Mouse (Mus musculus) urinary bladder, adult 2 months (tissue): ENCODE measurements at regions not wholly inside any gene's neighbourhood (a gene's known extent, or its start where the extent isn't known, plus 50 kb on each side); places are given as distances from the start of the nearest gene placed in this dataset.

Experiments
- DNase-seq: peaks from one replicate; pipeline ENCODE4 v3.0.0; 2022; ENCODE audit warnings: low spot score

- no peak for DNase-seq
Measured at GRCm38 (mm10) chr13:37468304-37469178, 123.5 kb downstream of the Ly86 start.

- no peak for DNase-seq
Measured at GRCm38 (mm10) chr13:37470230-37470907, 125.4 kb downstream of the Ly86 start.

- DNase-seq = no peak
Measured at GRCm38 (mm10) chr13:37473359-37473758, 128.4 kb downstream of the Ly86 start.

- DNase-seq = no peak
Measured at GRCm38 (mm10) chr13:37475804-37476203, 130.8 kb downstream of the Ly86 start.

GRCm38 (mm10) chr13:37476256-37477053, 131.4 kb downstream of the Ly86 start:
- DNase-seq = no peak

- no peak for DNase-seq
Measured at GRCm38 (mm10) chr13:37477342-37477741, 132.3 kb downstream of the Ly86 start.

GRCm38 (mm10) chr13:37477749-37478548, 132.9 kb downstream of the Ly86 start:
- DNase-seq = no peak

- DNase-seq = no peak
Measured at GRCm38 (mm10) chr13:37479182-37479691, 134.2 kb downstream of the Ly86 start.

GRCm38 (mm10) chr13:37481514-37481913, 136.5 kb downstream of the Ly86 start:
- DNase-seq = no peak

- no peak for DNase-seq
Measured at GRCm38 (mm10) chr13:37482038-37482437, 137.0 kb downstream of the Ly86 start.

- no peak for DNase-seq
Measured at GRCm38 (mm10) chr13:37482589-37482988, 137.6 kb downstream of the Ly86 start.

GRCm38 (mm10) chr13:37483010-37483855, 138.2 kb downstream of the Ly86 start:
- no peak for DNase-seq

GRCm38 (mm10) chr13:37484631-37485030, 139.6 kb downstream of the Ly86 start:
- DNase-seq = no peak

GRCm38 (mm10) chr13:37492115-37493001, 147.3 kb downstream of the Ly86 start:
- DNase-seq = no peak

- DNase-seq = no peak
Measured at GRCm38 (mm10) chr13:37493331-37493730, 148.3 kb downstream of the Ly86 start.

GRCm38 (mm10) chr13:37495272-37495932, 150.4 kb downstream of the Ly86 start:
- DNase-seq = no peak

GRCm38 (mm10) chr13:37497986-37498385, 153.0 kb downstream of the Ly86 start:
- no peak for DNase-seq

GRCm38 (mm10) chr13:37500668-37501286, 155.8 kb downstream of the Ly86 start:
- no peak for DNase-seq
